Mouse (Mus musculus) stomach, postnatal 0 days (tissue): ENCODE measurements around the gene Fam240a.

Experiments used
- CTCF ChIP-seq: IDR thresholded peaks from 2 replicates; pipeline ENCODE4 v1.5.1; 2016; ENCODE audit warnings: antibody characterized with exemption, low read depth, mild to moderate bottlenecking, moderate library complexity
- EP300 ChIP-seq: optimal IDR thresholded peaks from 2 replicates; pipeline ENCODE3; 2016; ENCODE audit warnings: antibody characterized with exemption

DNA sequence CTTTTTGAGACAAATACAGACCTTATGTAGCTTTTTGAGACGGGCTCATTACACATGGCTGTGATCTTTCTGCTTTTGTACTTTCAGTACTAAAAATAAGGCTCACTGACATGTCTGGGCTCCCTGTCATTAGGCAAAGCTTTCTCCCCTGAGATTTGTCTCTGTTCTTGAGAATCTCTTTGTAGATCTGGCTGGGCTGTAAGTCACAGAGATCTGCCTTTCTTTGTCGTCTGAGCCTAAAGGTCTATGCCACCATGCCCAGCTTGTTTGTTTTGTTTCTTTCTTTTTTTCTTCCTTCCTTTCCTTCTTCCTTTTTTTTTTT lies 49.2 kb upstream of the Fam240a start:
- no peak for TF ChIP-seq CTCF
- TF ChIP-seq EP300: no peak
